Mouse (Mus musculus) liver, embryonic 11.5 days (tissue): ENCODE results near the gene AI467606. TPM values are rescaled to one million over a fixed set of nuclear protein-coding genes. Genes with fewer than 3 reads are reported as not detected.
"Not testable (repeated sequence)": the region's sequence is repeated elsewhere in the genome, so short reads cannot be mapped to it uniquely, and the experiment has no call there.

Experiments
- ATAC-seq: fragments of 200-750 bp; cut with Nextera tagmentation; replicated peaks from 2 replicates; pipeline ENCODE4 v1.8.0; 2017; ENCODE audit warnings: moderate number of reproducible peaks, mild to moderate bottlenecking, moderate TSS enrichment, moderate library complexity; ENCODE audit not compliant: low FRiP score
- DNase-seq: peaks from one replicate; pipeline ENCODE4 v3.0.0-alpha.2; 2017; ENCODE audit warnings: low spot score
- H3K27ac ChIP-seq: fragments of 300-500 bp; sonication (generic); 2 replicates; pipeline ENCODE4 v1.5.1; 2014; ENCODE audit warnings: mild to moderate bottlenecking, low read depth, low read length, control low read depth
- H3K27me3 ChIP-seq: fragments of 300-500 bp; sonication (generic); replicated peaks from 2 replicates; pipeline ENCODE4 v1.6.1; 2014; ENCODE audit warnings: low read length, mixed read lengths; ENCODE audit not compliant: control insufficient read depth, insufficient read depth
- H3K36me3 ChIP-seq: fragments of 300-500 bp; sonication (generic); 2 replicates; pipeline ENCODE4 v1.6.1; 2014; ENCODE audit warnings: mild to moderate bottlenecking, low read length, moderate library complexity, mixed read lengths; ENCODE audit not compliant: control insufficient read depth, insufficient read depth
- H3K4me1 ChIP-seq: fragments of 300-500 bp; sonication (generic); replicated peaks from 2 replicates; pipeline ENCODE4 v1.6.1; 2014; ENCODE audit warnings: low read length, mixed read lengths; ENCODE audit not compliant: control insufficient read depth, insufficient read depth
- H3K4me2 ChIP-seq: fragments of 300-500 bp; sonication (generic); 2 replicates; pipeline ENCODE4 v1.6.1; 2014; ENCODE audit warnings: mild to moderate bottlenecking, control low read depth, moderate library complexity
- H3K4me3 ChIP-seq: fragments of 300-500 bp; sonication (generic); 2 replicates; pipeline ENCODE4 v1.5.1; 2014; ENCODE audit warnings: low read depth, low read length, control low read depth
- H3K9ac ChIP-seq: fragments of 300-500 bp; sonication (generic); 2 replicates; pipeline ENCODE4 v1.6.1; 2014; ENCODE audit warnings: low read depth, low read length, control low read depth
- H3K9me3 ChIP-seq: fragments of 300-500 bp; sonication (generic); 2 replicates; pipeline ENCODE4 v1.6.1; 2016; ENCODE audit warnings: low read length, inconsistent platforms, mixed read lengths; ENCODE audit not compliant: control insufficient read depth
- WGBS: fragments of 180-500 bp; shearing (Covaris S2); extraction: QIAGEN DNeasy Blood & Tissue Kit; methylation state at CpG from one replicate; pipeline ENCODE4 v1.1.7; 2014; 5-methylcytosine and 5-hydroxymethylcytosine counted together
- polyA plus RNA-seq: library from polyadenylated mRNA; unstranded; fragments of >200 nt; fragmentation: Nextera tagmentation; extraction: Ambion mirVana; gene quantifications from 2 replicates; pipeline ENCODE4 v1.2.1, GENCODE M21; 2014

The AI467606 gene
- polyA plus RNA-seq, 1 experiment from 2014 or later: 13.7 TPM

- Histone ChIP-seq H3K9me3 (0 out of 2 replicates have a peak, but pooled peaks cover 3% of the 10 kb centered on the region), H3K27ac (no peak overlapping the region), H3K27me3 (no peaks in the 10 kb centered on the region), H3K4me2 (no peak overlapping the region), H3K4me1 (0 out of 2 replicates have a peak, but pooled peaks cover 5% of the 10 kb centered on the region), H3K36me3 (no peaks in the 10 kb centered on the region), H3K4me3 (no peak overlapping the region), H3K9ac (no peak overlapping the region)
- no peak for ATAC-seq
- WGBS: 78% methylated on average over 3 of the region's 3 CpGs
- no peak for DNase-seq
These were observed 13.5 kb upstream of the AI467606 start for GRCm38 (mm10) chr7:127077692-127078091.

- no peak overlapping the region for H3K27ac ChIP-seq
- H3K27me3 ChIP-seq: no peaks in the 10 kb centered on the region
- 0 out of 2 replicates have a peak, but pooled peaks cover 8% of the 10 kb centered on the region for H3K4me1 ChIP-seq
- no peak for ATAC-seq
- H3K4me3 ChIP-seq: no peak overlapping the region
- 0 out of 2 replicates have a peak, but pooled peaks cover 2% of the 10 kb centered on the region for H3K9me3 ChIP-seq
- DNase-seq: no peak
- no peak overlapping the region for H3K9ac ChIP-seq
- no peaks in the 10 kb centered on the region for H3K36me3 ChIP-seq
- 55% methylated on average over 3 of the region's 3 CpGs for WGBS
- no peak overlapping the region for H3K4me2 ChIP-seq
These were observed 11.1 kb upstream of the AI467606 start for GRCm38 (mm10) chr7:127080045-127080444.

- Histone ChIP-seq H3K4me1 (peaks cover 12% of the 10 kb centered on the region), H3K9me3 (no peaks in the 10 kb centered on the region), H3K9ac (no peak overlapping the region), H3K27me3 (no peaks in the 10 kb centered on the region), H3K4me2 (no peak overlapping the region), H3K4me3 (no peak overlapping the region), H3K27ac (no peak overlapping the region), H3K36me3 (no peaks in the 10 kb centered on the region)
- DNase-seq: no peak
- ATAC-seq: no peak
- WGBS: 51% methylated on average over 8 of the region's 8 CpGs
These were observed 8.9 kb upstream of the AI467606 start for GRCm38 (mm10) chr7:127082271-127082670.

- no peak overlapping the region for H3K9ac ChIP-seq
- no peak overlapping the region for H3K27ac ChIP-seq
- 23% methylated on average over 2 of the region's 2 CpGs for WGBS
- no peak overlapping the region for H3K4me3 ChIP-seq
- no peaks in the 10 kb centered on the region for H3K36me3 ChIP-seq
- ATAC-seq (no peak), DNase-seq (no peak)
- H3K27me3 ChIP-seq: no peaks in the 10 kb centered on the region
- H3K4me1 ChIP-seq: peaks cover 12% of the 10 kb centered on the region
- no peak overlapping the region for H3K4me2 ChIP-seq
- H3K9me3 ChIP-seq: no peaks in the 10 kb centered on the region
These were observed 8.2 kb upstream of the AI467606 start for GRCm38 (mm10) chr7:127082995-127083394.

GRCm38 (mm10) chr7:127083689-127084088 is 7.5 kb upstream of the AI467606 start:
- no peak overlapping the region for H3K9ac ChIP-seq
- no peak overlapping the region for H3K4me3 ChIP-seq
- no peaks in the 10 kb centered on the region for H3K9me3 ChIP-seq
- DNase-seq: no peak
- peaks cover 12% of the 10 kb centered on the region for H3K4me1 ChIP-seq
- H3K4me2 ChIP-seq: no peak overlapping the region
- 0 out of 2 replicates have a peak, but pooled peaks have one; percentile 51 for ATAC-seq
- no peaks in the 10 kb centered on the region for H3K27me3 ChIP-seq
- H3K36me3 ChIP-seq: no peaks in the 10 kb centered on the region
- 68% methylated on average over 4 of the region's 4 CpGs for WGBS
- no peak overlapping the region for H3K27ac ChIP-seq

- Histone ChIP-seq H3K9ac (no peak overlapping the region), H3K4me2 (no peak overlapping the region), H3K4me1 (peaks cover 22% of the 10 kb centered on the region), H3K36me3 (no peaks in the 10 kb centered on the region), H3K27me3 (no peaks in the 10 kb centered on the region), H3K9me3 (no peaks in the 10 kb centered on the region), H3K27ac (no peak overlapping the region), H3K4me3 (no peak overlapping the region)
- WGBS: 88% methylated on average over 2 of the region's 2 CpGs
- ATAC-seq (no peak), DNase-seq (no peak)
These were observed 6.4 kb upstream of the AI467606 start for GRCm38 (mm10) chr7:127084794-127085193.

- H3K27me3 ChIP-seq, H3K4me3 ChIP-seq, H3K4me2 ChIP-seq, H3K36me3 ChIP-seq, H3K9ac ChIP-seq, H3K9me3 ChIP-seq, DNase-seq: not testable (repeated sequence)
- H3K4me1 ChIP-seq: peaks cover 29% of the 10 kb centered on the region
- WGBS: 32% methylated on average over 6 of the region's 6 CpGs
- H3K27ac ChIP-seq: peak overlapping the region; percentile 38
- ATAC-seq: peak; percentile 48; the same call in 1 of the 2 replicates
These were observed 5.4 kb upstream of the AI467606 start for GRCm38 (mm10) chr7:127085751-127086150.

GRCm38 (mm10) chr7:127087278-127088010 is 3.7 kb upstream of the AI467606 start, which contains the start of gene Zg16:
Gene Zg16, minus strand, starts transcription at chr7:127087328.
- not testable (repeated sequence) for H3K4me2 ChIP-seq, ATAC-seq, H3K36me3 ChIP-seq, H3K9ac ChIP-seq, H3K4me3 ChIP-seq, H3K9me3 ChIP-seq, DNase-seq, H3K27me3 ChIP-seq
- Histone ChIP-seq H3K4me1 (peaks cover 40% of the 10 kb centered on the region), H3K27ac (peak within 1 kb of the TSS; percentile 62)
- 64% methylated on average over 6 of the region's 6 CpGs for WGBS

- peaks cover 3% of the 10 kb centered on the region; the same call in 1 of the 2 replicates for H3K36me3 ChIP-seq
- H3K4me2 ChIP-seq: no peak overlapping the region
- H3K4me3 ChIP-seq: no peak overlapping the region
- 68% methylated on average over 3 of the region's 3 CpGs for WGBS
- DNase-seq (no peak), ATAC-seq (no peak)
- peaks cover 42% of the 10 kb centered on the region for H3K4me1 ChIP-seq
- peak overlapping the region; percentile 62 for H3K27ac ChIP-seq
- H3K27me3 ChIP-seq: no peaks in the 10 kb centered on the region
- no peaks in the 10 kb centered on the region for H3K9me3 ChIP-seq
- H3K9ac ChIP-seq: no peak overlapping the region
These were observed 3.1 kb upstream of the AI467606 start for GRCm38 (mm10) chr7:127088083-127088482.
